Comparison of ENCODE assay signal across 9 mouse cellular contexts in genomic region chr8:95331156-95331719, GRCm38 (mm10). TPM values are rescaled to one million over a fixed set of nuclear protein-coding genes. Genes with fewer than 3 reads are reported as not detected.
DNase-seq lines count a peak whose midpoint lies in the region; ATAC-seq and TF ChIP-seq lines count a peak whose summit lies in the region.
"Had no signal": no experiment of that assay in that cellular context is flagged by ENCODE, and none has a peak within 500 bp of the region (broad histone marks: within the 10 kb centered on the region; RNA-seq: fewer than 3 reads in every experiment).

No protein-coding gene starts in this region.

- no peaks in the 10 kb centered on the region for H3K9me3 ChIP-seq in limb, embryonic 15.5 days
- no peaks in the 10 kb centered on the region for H3K9me3 ChIP-seq in midbrain, embryonic 15.5 days

- H3K27ac ChIP-seq in layer of hippocampus, adult 2 months: peak overlapping the region; percentile 97
- peak overlapping the region; percentile 100 for H3K27ac ChIP-seq in bone marrow, adult 2 months (ENCODE audit: control insufficient read depth, insufficient read depth, low read depth, low read length, poor library complexity)
- peak overlapping the region; percentile 97 for H3K27ac ChIP-seq in limb, embryonic 15.5 days
- peak overlapping the region; percentile 94 for H3K27ac ChIP-seq in midbrain, embryonic 15.5 days

- TF ChIP-seq POLR2A in bone marrow, adult 2 months (IDR thresholded peaks at IDR 0.05; ENCODE audit: borderline replicate concordance, control insufficient read depth, low read depth, low read length): no peak

- ATAC-seq in limb, embryonic 15.5 days (ENCODE audit: insufficient number of reproducible peaks, low FRiP score, low TSS enrichment, low read depth): peak; percentile 21
- ATAC-seq in midbrain, embryonic 15.5 days (replicated peaks): peak; percentile 53

- no peaks in the 10 kb centered on the region; the same call in 1 of the 2 replicates for H3K4me1 ChIP-seq in bone marrow, adult 2 months (ENCODE audit: control insufficient read depth, insufficient read depth, low read length)
- peaks cover 24% of the 10 kb centered on the region for H3K4me1 ChIP-seq in limb, embryonic 15.5 days
- H3K4me1 ChIP-seq in midbrain, embryonic 15.5 days: peaks cover 35% of the 10 kb centered on the region

- H3K4me3 ChIP-seq in layer of hippocampus, adult 2 months: peak overlapping the region; percentile 96
- peak overlapping the region; percentile 99 for H3K4me3 ChIP-seq in bone marrow, adult 2 months (replicated peaks; ENCODE audit: control insufficient read depth, low read depth, low read length)
- peak overlapping the region; percentile 78 for H3K4me3 ChIP-seq in limb, embryonic 15.5 days
- H3K4me3 ChIP-seq in midbrain, embryonic 15.5 days: peak overlapping the region; percentile 77

- peaks cover 51% of the 10 kb centered on the region for H3K36me3 ChIP-seq in limb, embryonic 15.5 days
- peaks cover 29% of the 10 kb centered on the region for H3K36me3 ChIP-seq in midbrain, embryonic 15.5 days (replicated peaks)

- peak overlapping the region; percentile 85 for H3K9ac ChIP-seq in limb, embryonic 15.5 days
- peak overlapping the region; percentile 83 for H3K9ac ChIP-seq in midbrain, embryonic 15.5 days

- no peak for TF ChIP-seq CTCF in layer of hippocampus, adult 2 months (conservative IDR thresholded peaks at IDR 0.05)
- TF ChIP-seq CTCF in bone marrow, adult 2 months (IDR thresholded peaks at IDR 0.05; ENCODE audit: control insufficient read depth, insufficient read depth, low read length): no peak

- peak overlapping the region; percentile 67 for H3K4me2 ChIP-seq in limb, embryonic 15.5 days
- peak overlapping the region; percentile 71 for H3K4me2 ChIP-seq in midbrain, embryonic 15.5 days

- peak in 1 of 2 experiments; percentile 47 for DNase-seq in layer of hippocampus, adult 2 months (ENCODE audit: low spot score in 2 of 2)
- no peak for DNase-seq in layer of hippocampus, postnatal 36 days
- peak; percentile 72 for DNase-seq in forelimb bud, embryonic 11.5 days (ENCODE audit: low read depth, low spot score)
- no peak for DNase-seq in spleen, postnatal 14 days (ENCODE audit: low spot score in 2 of 2)
- DNase-seq in left cerebral cortex, adult 9 months (ENCODE audit: low spot score in 2 of 2): no peak

- no peaks in the 10 kb centered on the region for H3K27me3 ChIP-seq in limb, embryonic 15.5 days
- no peaks in the 10 kb centered on the region for H3K27me3 ChIP-seq in midbrain, embryonic 15.5 days (replicated peaks)

- WGBS in bone marrow, adult 2 months: under 1% methylated on average over 38 of the region's 38 CpGs
- WGBS in limb, embryonic 15.5 days: 0% methylated on average over 38 of the region's 38 CpGs
- WGBS in midbrain, embryonic 15.5 days: under 1% methylated on average over 38 of the region's 38 CpGs

RNA-seq across cellular contexts. Expression of gene Zfp319, which starts 0.5 kb away (rescaled TPM):
- total RNA-seq in layer of hippocampus, adult 2 months (2021): 10 to 100 TPM; 15.0 to 16.7 TPM
- total RNA-seq in layer of hippocampus, postnatal 36 days (2021): 10 to 100 TPM; 17.1 to 17.7 TPM
- 1.1 and 3.3 TPM in 2 replicates for polyA plus RNA-seq in bone marrow, adult 2 months (2011; ENCODE audit: insufficient read depth, insufficient read length, low replicate concordance, missing spikeins)
- 8.7 and 9.0 TPM in 2 replicates for polyA plus RNA-seq in limb, embryonic 15.5 days (2015; fragmentation: Nextera tagmentation; extraction: Ambion mirVana)
- 19.0 and 19.1 TPM in 2 replicates for polyA plus RNA-seq in midbrain, embryonic 15.5 days (2015; fragmentation: Nextera tagmentation; extraction: Ambion mirVana)

RNA-seq across cellular contexts. Expression of gene Usb1, which starts 0.8 kb away (rescaled TPM):
- total RNA-seq in layer of hippocampus, adult 2 months (2021): 10 to 100 TPM in 1 of 2 experiments, 1 to 10 TPM in 1; 9.8 to 13.1 TPM
- total RNA-seq in layer of hippocampus, postnatal 36 days (2021): 10 to 100 TPM in 1 of 2 experiments, 1 to 10 TPM in 1; 9.8 to 11.7 TPM
- polyA plus RNA-seq in bone marrow, adult 2 months (2011; ENCODE audit: insufficient read depth, insufficient read length, low replicate concordance, missing spikeins): 4.8 and 20.2 TPM in 2 replicates
- 41.0 and 44.5 TPM in 2 replicates for polyA plus RNA-seq in limb, embryonic 15.5 days (2015; fragmentation: Nextera tagmentation; extraction: Ambion mirVana)
- polyA plus RNA-seq in midbrain, embryonic 15.5 days (2015; fragmentation: Nextera tagmentation; extraction: Ambion mirVana): 37.4 and 38.4 TPM in 2 replicates

RNA-seq across cellular contexts. Expression of gene Mmp15, which starts 20.8 kb away (rescaled TPM):
- total RNA-seq in layer of hippocampus, adult 2 months (2021): 10 to 100 TPM; 13.1 to 14.9 TPM
- total RNA-seq in layer of hippocampus, postnatal 36 days (2021): 10 to 100 TPM; 16.3 to 17.9 TPM
- polyA plus RNA-seq in bone marrow, adult 2 months (2011; ENCODE audit: insufficient read depth, insufficient read length, low replicate concordance, missing spikeins): 0.63 TPM in 1 of 2 replicates, not detected in the other
- polyA plus RNA-seq in limb, embryonic 15.5 days (2015; fragmentation: Nextera tagmentation; extraction: Ambion mirVana): 7.8 and 8.1 TPM in 2 replicates
- 18.1 and 18.7 TPM in 2 replicates for polyA plus RNA-seq in midbrain, embryonic 15.5 days (2015; fragmentation: Nextera tagmentation; extraction: Ambion mirVana)

RNA-seq across cellular contexts. Expression of gene Tepp, which starts 20.9 kb away (rescaled TPM):
- under 1 TPM in 1 of 2 experiments, not detected in 1; 0.67 TPM for total RNA-seq in layer of hippocampus, adult 2 months (2021)
- not detected for total RNA-seq in layer of hippocampus, postnatal 36 days (2021)
- polyA plus RNA-seq in bone marrow, adult 2 months (2011; ENCODE audit: insufficient read depth, insufficient read length, low replicate concordance, missing spikeins): not detected in 2 replicates
- polyA plus RNA-seq in limb, embryonic 15.5 days (2015; fragmentation: Nextera tagmentation; extraction: Ambion mirVana): 0.74 TPM in 1 of 2 replicates, not detected in the other
- 1.8 and 2.2 TPM in 2 replicates for polyA plus RNA-seq in midbrain, embryonic 15.5 days (2015; fragmentation: Nextera tagmentation; extraction: Ambion mirVana)
- total RNA-seq: gastrocnemius, adult 8-10 months had no signal

RNA-seq across cellular contexts. Expression of gene Cngb1, which starts 24.9 kb away (rescaled TPM):
- under 1 TPM; 0.84 to 0.93 TPM for total RNA-seq in layer of hippocampus, adult 2 months (2021)
- under 1 TPM; 0.66 to 0.95 TPM for total RNA-seq in layer of hippocampus, postnatal 36 days (2021)
- polyA plus RNA-seq in bone marrow, adult 2 months (2011; ENCODE audit: insufficient read depth, insufficient read length, low replicate concordance, missing spikeins): 0.70 and 2.1 TPM in 2 replicates
- 0.47 and 0.87 TPM in 2 replicates for polyA plus RNA-seq in limb, embryonic 15.5 days (2015; fragmentation: Nextera tagmentation; extraction: Ambion mirVana)
- polyA plus RNA-seq in midbrain, embryonic 15.5 days (2015; fragmentation: Nextera tagmentation; extraction: Ambion mirVana): 0.57 and 0.58 TPM in 2 replicates
